Mouse (Mus musculus): Measurements from ENCODE around the gene Cabp4. TPM values are rescaled to one million over a fixed set of nuclear protein-coding genes. Genes with fewer than 3 reads are reported as not detected.

Gene Cabp4
- polyA plus RNA-seq, 1 experiment: 0.28 TPM

- DNase-seq (ENCODE audit: low read depth): no peak
Measured at GRCm38 (mm10) chr19:4164721-4165120, 20.9 kb upstream of the Cabp4 start.

- no peak for DNase-seq (ENCODE audit: low read depth)
Measured at GRCm38 (mm10) chr19:4164100-4164499, 20.3 kb upstream of the Cabp4 start.

- DNase-seq (ENCODE audit: low read depth): no peak
Measured at GRCm38 (mm10) chr19:4163543-4163887, 19.7 kb upstream of the Cabp4 start.

- DNase-seq (ENCODE audit: low read depth): peak; percentile 63
Measured at GRCm38 (mm10) chr19:4162646-4163542, 19.1 kb upstream of the Cabp4 start, which contains the start of gene Rps6kb2. TSS of gene Rps6kb2 (minus strand) at chr19:4163354.

- no peak for DNase-seq (ENCODE audit: low read depth)
Measured at GRCm38 (mm10) chr19:4159049-4159448, 15.2 kb upstream of the Cabp4 start.

GRCm38 (mm10) chr19:4156771-4157170, 12.9 kb upstream of the Cabp4 start:
- DNase-seq (ENCODE audit: low read depth): no peak

- no peak for DNase-seq (ENCODE audit: low read depth)
Measured at GRCm38 (mm10) chr19:4156073-4156579, 12.3 kb upstream of the Cabp4 start.

GRCm38 (mm10) chr19:4155223-4156072, 11.6 kb upstream of the Cabp4 start:
- DNase-seq (ENCODE audit: low read depth): no peak

- no peak for DNase-seq (ENCODE audit: low read depth)
Measured at GRCm38 (mm10) chr19:4154437-4155222, 10.8 kb upstream of the Cabp4 start.

GRCm38 (mm10) chr19:4153232-4153654, 9.4 kb upstream of the Cabp4 start, which contains the start of gene Ptprcap:
TSS of gene Ptprcap (plus strand) at chr19:4153604.
- no peak for DNase-seq (ENCODE audit: low read depth)

GRCm38 (mm10) chr19:4152445-4153231, 8.8 kb upstream of the Cabp4 start:
- no peak for DNase-seq (ENCODE audit: low read depth)

- DNase-seq (ENCODE audit: low read depth): no peak
Measured at GRCm38 (mm10) chr19:4151898-4152297, 8.1 kb upstream of the Cabp4 start.

GRCm38 (mm10) chr19:4151488-4151860, 7.6 kb upstream of the Cabp4 start:
- no peak for DNase-seq (ENCODE audit: low read depth)

GRCm38 (mm10) chr19:4150567-4151487, 7.0 kb upstream of the Cabp4 start:
- DNase-seq (ENCODE audit: low read depth): no peak

GRCm38 (mm10) chr19:4149764-4150461, 6.1 kb upstream of the Cabp4 start:
- no peak for DNase-seq (ENCODE audit: low read depth)

GRCm38 (mm10) chr19:4149283-4149682, 5.5 kb upstream of the Cabp4 start:
- DNase-seq (ENCODE audit: low read depth): no peak

- no peak for DNase-seq (ENCODE audit: low read depth)
Measured at GRCm38 (mm10) chr19:4148819-4149218, 5.0 kb upstream of the Cabp4 start.

GRCm38 (mm10) chr19:4148491-4148806, 4.6 kb upstream of the Cabp4 start, which contains the start of gene Coro1b:
TSS of gene Coro1b (plus strand) at chr19:4148619.
- DNase-seq (ENCODE audit: low read depth): no peak
